In the genomic region with DNA sequence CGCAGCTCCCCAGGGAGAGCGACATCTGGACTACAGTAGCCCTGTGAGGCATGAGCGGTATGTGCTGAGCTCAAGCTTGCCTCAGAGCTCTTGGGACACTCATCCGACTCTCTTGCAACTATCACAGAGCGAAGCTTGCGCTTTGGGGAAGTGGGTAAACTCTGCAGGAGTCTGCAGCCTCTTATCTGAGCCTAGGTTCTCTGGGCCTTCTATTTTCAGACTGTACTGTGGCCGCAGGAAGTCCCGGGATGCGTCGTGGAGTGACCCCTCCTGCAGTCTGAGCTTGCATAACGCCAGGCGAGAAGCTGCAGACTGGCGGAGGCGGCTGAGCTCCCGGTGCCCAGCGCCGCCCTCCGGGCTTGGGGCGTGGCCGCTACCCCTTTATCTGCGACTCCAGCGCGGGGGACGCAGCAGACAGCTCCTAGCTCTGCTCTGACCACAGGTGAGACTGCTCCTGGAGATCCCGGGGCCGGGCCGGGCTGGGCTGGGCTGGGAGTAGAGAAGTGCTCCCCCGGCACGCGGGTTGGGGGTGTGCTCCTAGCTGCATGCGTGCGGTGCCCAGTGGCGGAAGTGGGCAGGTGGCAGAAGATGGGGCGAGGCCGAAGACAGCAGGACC, we compare ENCODE assay signal across 8 mouse cellular contexts. TPM values are rescaled to one million over a fixed set of nuclear protein-coding genes. Genes with fewer than 3 reads are reported as not detected.
A peak's percentile ranks its signal among the peaks of the same experiment; 100 is the strongest.
DNase-seq lines count a peak whose midpoint lies in the region; ATAC-seq lines count a peak whose summit lies in the region.

A gene (plus strand): TSS at position 103 of the 616 bp plus-strand sequence.

- 2% methylated on average over 35 of the region's 35 CpGs for WGBS in hindbrain, embryonic 10.5 days
- WGBS in lung, embryonic 16.5 days = 5% methylated on average over 34 of the region's 35 CpGs

- H3K4me1 ChIP-seq in hindbrain, embryonic 10.5 days (replicated peaks) = peaks cover 36% of the 10 kb centered on the region
- peaks cover 25% of the 10 kb centered on the region for H3K4me1 ChIP-seq in lung, embryonic 16.5 days (replicated peaks; ENCODE audit: control insufficient read depth, insufficient read depth, low read length)

- no peaks in the 10 kb centered on the region; the same call in 1 of the 2 replicates for H3K9me3 ChIP-seq in hindbrain, embryonic 10.5 days
- no peaks in the 10 kb centered on the region for H3K9me3 ChIP-seq in lung, embryonic 16.5 days (ENCODE audit: control insufficient read depth, low read length)

- H3K27ac ChIP-seq in hindbrain, embryonic 10.5 days = peak within 1 kb of the TSS; percentile 83
- peak within 1 kb of the TSS; percentile 50 for H3K27ac ChIP-seq in lung, embryonic 16.5 days (ENCODE audit: low read length)

- peak within 1 kb of the TSS; percentile 71 for H3K9ac ChIP-seq in lung, embryonic 16.5 days (ENCODE audit: low read length)

- peaks cover 29% of the 10 kb centered on the region for H3K27me3 ChIP-seq in hindbrain, embryonic 10.5 days (ENCODE audit: insufficient read depth, poor library complexity, severe bottlenecking)
- no peaks in the 10 kb centered on the region for H3K27me3 ChIP-seq in lung, embryonic 16.5 days (ENCODE audit: control insufficient read depth, insufficient read depth, low read depth, low read length)

- no peaks in the 10 kb centered on the region for H3K36me3 ChIP-seq in hindbrain, embryonic 10.5 days
- no peaks in the 10 kb centered on the region for H3K36me3 ChIP-seq in lung, embryonic 16.5 days (ENCODE audit: control insufficient read depth, insufficient read depth, low read length)

- peak; percentile 79 for DNase-seq in Muller cell, postnatal 12 days (ENCODE audit: inconsistent ontology term)
- peak; percentile 92 for DNase-seq in cerebellum, adult 9-11 months
- peak; percentile 60 to 75 for DNase-seq in frontal cortex, postnatal 10 days (ENCODE audit: low spot score in 2 of 2)
- peak; percentile 60 for DNase-seq in hindbrain, embryonic 10.5 days (ENCODE audit: low spot score)
- DNase-seq in layer of hippocampus, postnatal 10 days (ENCODE audit: low spot score in 2 of 2) = peak; percentile 63 to 79
- peak; percentile 53 to 57 for DNase-seq in thymus, adult 18-20 months

- peak; percentile 81 for ATAC-seq in lung, embryonic 16.5 days (ENCODE audit: low read depth)
- ATAC-seq in neutrophil, adult 5-6 weeks (ENCODE audit: extremely low read depth, insufficient number of reproducible peaks, low FRiP score, poor library complexity, severe bottlenecking) = peak; percentile 40

- H3K4me3 ChIP-seq in hindbrain, embryonic 10.5 days = peak within 1 kb of the TSS; percentile 61
- peak within 1 kb of the TSS; percentile 59 for H3K4me3 ChIP-seq in lung, embryonic 16.5 days (ENCODE audit: low read length)

- peak within 1 kb of the TSS; percentile 82 for H3K4me2 ChIP-seq in lung, embryonic 16.5 days (ENCODE audit: low read depth, low read length)

RNA-seq across cellular contexts. Expression of the gene that starts here (rescaled TPM):
- polyA plus RNA-seq in hindbrain, embryonic 10.5 days (2016; fragmentation: Nextera tagmentation; extraction: Ambion mirVana) = 3.1 and 4.3 TPM in 2 replicates
- 10 to 100 TPM; 50.0 to 51.9 TPM for total RNA-seq in layer of hippocampus, postnatal 10 days (2021)
- 6.9 and 8.7 TPM in 2 replicates for polyA plus RNA-seq in lung, embryonic 16.5 days (2015; fragmentation: Nextera tagmentation; extraction: Ambion mirVana)
- 3.5 and 3.7 TPM in 2 replicates for total RNA-seq in neutrophil, adult 5-6 weeks (2017)

Comparison
In these comparisons a context has a peak if more than half of its experiments do, and no peak if none do; other contexts are left out.
1. Peak in every context shown above with its lines: DNase-seq, ATAC-seq, H3K4me3 ChIP-seq and H3K27ac ChIP-seq.
2. RNA of the gene that starts here (total RNA-seq): 50.0 to 51.9 TPM in layer of hippocampus, postnatal 10 days; 3.5 to 3.7 TPM in neutrophil, adult 5-6 weeks; every median in the first group is over 10 times any median in the second.